Mouse (Mus musculus) forebrain, embryonic 11.5 days (tissue): ENCODE measurements around the gene Pik3ip1. TPM values are rescaled to one million over a fixed set of nuclear protein-coding genes. Genes with fewer than 3 reads are reported as not detected.

ENCODE experiments used
- ATAC-seq: fragments of 200-750 bp; cut with Nextera tagmentation; replicated peaks from 2 replicates; pipeline ENCODE4 v1.8.0; 2017; ENCODE audit warnings: moderate TSS enrichment; ENCODE audit not compliant: low FRiP score
- DNase-seq: peaks from one replicate; pipeline ENCODE4 v3.0.0-alpha.2; 2017; ENCODE audit warnings: low spot score
- H3K27ac ChIP-seq: fragments of 300-500 bp; sonication (generic); 2 replicates; pipeline ENCODE4 v1.5.1; 2014; ENCODE audit warnings: low read depth, low read length
- H3K27me3 ChIP-seq: fragments of 300-500 bp; sonication (generic); 2 replicates; pipeline ENCODE4 v1.6.1; 2014; ENCODE audit warnings: mild to moderate bottlenecking, low read length, mixed read lengths; ENCODE audit not compliant: control insufficient read depth, insufficient read depth
- H3K36me3 ChIP-seq: fragments of 300-500 bp; sonication (generic); 2 replicates; pipeline ENCODE4 v1.6.1; 2014; ENCODE audit warnings: mild to moderate bottlenecking, low read length, moderate library complexity, mixed read lengths; ENCODE audit not compliant: control insufficient read depth, insufficient read depth
- H3K4me1 ChIP-seq: fragments of 300-500 bp; sonication (generic); replicated peaks from 2 replicates; pipeline ENCODE4 v1.6.1; 2014; ENCODE audit warnings: low read length, mixed read lengths; ENCODE audit not compliant: control insufficient read depth, insufficient read depth
- H3K4me2 ChIP-seq: fragments of 300-500 bp; sonication (generic); 2 replicates; pipeline ENCODE4 v1.6.1; 2014; ENCODE audit warnings: low read depth, mild to moderate bottlenecking, low read length, moderate library complexity, mixed read lengths; ENCODE audit not compliant: severe bottlenecking
- H3K4me3 ChIP-seq: fragments of 300-500 bp; sonication (generic); 2 replicates; pipeline ENCODE4 v1.5.1; 2014; ENCODE audit warnings: low read depth, low read length
- H3K9ac ChIP-seq: fragments of 300-500 bp; sonication (generic); 2 replicates; pipeline ENCODE4 v1.6.1; 2014; ENCODE audit warnings: low read length
- H3K9me3 ChIP-seq: fragments of 300-500 bp; sonication (generic); 2 replicates; pipeline ENCODE4 v1.6.1; 2016; ENCODE audit warnings: low read length, mixed read lengths; ENCODE audit not compliant: control insufficient read depth
- WGBS: fragments of 180-500 bp; shearing (Covaris S2); extraction: QIAGEN DNeasy Blood & Tissue Kit; methylation state at CpG from one replicate; pipeline ENCODE4 v1.1.7; 2014; 5-methylcytosine and 5-hydroxymethylcytosine counted together
- polyA plus RNA-seq: library from polyadenylated mRNA; unstranded; fragments of >200 nt; fragmentation: Nextera tagmentation; extraction: Ambion mirVana; gene quantifications from 2 replicates; pipeline ENCODE4 v1.2.1, GENCODE M21; 2014

Gene Pik3ip1
- polyA plus RNA-seq, 1 experiment from 2014 or later = 9.7 TPM

DNA sequence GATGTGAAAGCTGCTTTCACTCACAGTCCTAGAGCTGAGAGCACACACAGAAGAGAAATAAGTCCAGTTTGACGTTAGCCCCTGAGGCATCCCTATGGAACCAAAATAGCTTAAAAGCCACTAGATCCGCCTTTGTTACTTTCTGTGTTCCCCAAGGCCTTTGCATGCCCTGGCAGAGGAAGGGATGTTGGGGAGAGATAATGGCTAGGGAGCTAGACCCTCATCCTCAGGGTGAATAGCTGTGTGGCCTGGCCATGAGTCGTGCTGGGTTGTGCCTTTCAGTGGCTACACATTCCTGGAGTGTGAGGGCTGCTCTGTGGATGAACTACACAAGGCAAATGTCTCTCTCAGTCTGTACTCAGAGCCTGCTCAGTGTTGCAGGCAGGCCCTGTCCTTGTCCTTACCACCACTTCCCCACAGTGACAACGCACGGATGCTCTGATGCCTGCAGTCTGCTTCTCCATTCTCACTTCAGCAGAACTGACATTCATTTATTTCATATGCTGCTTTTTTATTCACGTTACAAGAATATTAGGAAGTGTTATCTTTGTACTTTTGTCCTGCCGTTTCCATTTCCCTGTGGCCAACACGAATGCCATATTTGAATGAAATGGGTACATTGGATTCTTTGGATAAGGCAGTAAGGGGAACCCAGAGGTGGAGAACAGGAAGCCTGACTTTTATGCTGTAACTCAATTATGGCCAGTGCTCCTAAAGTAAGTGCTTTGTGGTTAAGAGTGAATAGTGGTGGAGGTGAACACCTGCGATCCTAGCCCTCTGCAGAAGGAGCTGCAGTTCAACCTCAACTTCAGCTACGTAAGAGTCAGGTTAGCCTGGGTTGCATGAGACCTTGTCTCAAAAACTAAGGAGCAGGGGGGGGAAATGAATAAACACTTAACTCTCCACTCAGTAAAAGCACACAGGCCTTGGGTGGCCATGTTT is 32.1 kb upstream of the Pik3ip1 start:
- Histone ChIP-seq H3K36me3 (peaks cover 43% of the 10 kb centered on the region), H3K4me1 (peaks cover 23% of the 10 kb centered on the region)
- 91% methylated on average over 10 of the region's 10 CpGs for WGBS

DNA sequence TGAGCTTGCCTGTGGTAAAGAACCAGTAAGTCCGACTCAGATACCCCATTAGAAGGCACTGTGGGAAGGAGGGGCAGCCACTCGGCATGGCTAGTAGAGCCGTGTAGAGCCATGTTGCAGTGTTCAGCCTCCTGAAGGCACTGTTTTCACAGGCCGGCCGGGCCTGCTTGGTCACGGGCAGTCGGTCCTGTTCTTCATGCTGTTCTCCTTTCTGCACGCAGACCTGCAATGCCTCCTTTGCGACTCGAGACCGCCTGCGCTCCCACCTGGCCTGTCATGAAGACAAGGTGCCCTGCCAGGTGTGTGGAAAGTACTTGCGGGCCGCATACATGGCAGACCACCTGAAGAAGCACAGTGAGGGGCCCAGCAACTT is 31.4 kb upstream of the Pik3ip1 start:
- DNase-seq (no peak), ATAC-seq (no peak)
- Histone ChIP-seq H3K4me3 (no peak overlapping the region), H3K9me3 (no peaks in the 10 kb centered on the region), H3K36me3 (peaks cover 41% of the 10 kb centered on the region), H3K9ac (no peak overlapping the region), H3K4me1 (peaks cover 18% of the 10 kb centered on the region), H3K27ac (no peak overlapping the region), H3K4me2 (no peak overlapping the region), H3K27me3 (no peaks in the 10 kb centered on the region)
- 92% methylated on average over 14 of the region's 14 CpGs for WGBS

More for the DNA sequence above, 32.1 kb upstream of the Pik3ip1 start:
- DNase-seq (no peak), ATAC-seq (no peak)
- H3K27me3 ChIP-seq = no peaks in the 10 kb centered on the region
- no peaks in the 10 kb centered on the region for H3K9me3 ChIP-seq
- H3K4me3 ChIP-seq = no peak overlapping the region
- no peak overlapping the region for H3K27ac ChIP-seq
- no peak overlapping the region for H3K9ac ChIP-seq
- no peak overlapping the region for H3K4me2 ChIP-seq

DNA sequence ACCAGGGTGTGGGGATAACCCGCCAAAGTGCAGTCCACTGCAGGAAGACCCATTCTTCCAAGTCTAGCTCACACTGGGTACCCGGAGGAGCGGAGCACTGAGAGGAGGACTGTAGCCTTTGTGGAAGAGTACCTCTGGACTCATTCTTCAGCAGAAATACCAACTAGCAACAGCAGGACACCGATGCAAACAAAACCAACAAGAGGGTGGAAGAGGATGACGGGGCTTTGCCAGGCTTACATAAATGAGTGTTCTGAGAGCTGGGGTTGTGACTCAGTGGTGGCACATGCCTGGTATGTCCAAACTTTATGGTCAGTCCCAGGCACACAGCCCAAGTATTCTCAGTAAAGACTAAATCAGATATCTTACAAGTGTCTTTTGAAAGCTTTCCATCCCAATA is 29.1 kb upstream of the Pik3ip1 start:
- peaks cover 38% of the 10 kb centered on the region for H3K36me3 ChIP-seq
- peaks cover under 1% of the 10 kb centered on the region; the same call in 1 of the 2 replicates for H3K4me1 ChIP-seq
- no peak overlapping the region for H3K9ac ChIP-seq
- DNase-seq (no peak), ATAC-seq (no peak)
- H3K4me2 ChIP-seq = no peak overlapping the region
- H3K9me3 ChIP-seq = no peaks in the 10 kb centered on the region
- no peaks in the 10 kb centered on the region for H3K27me3 ChIP-seq
- no peak overlapping the region for H3K27ac ChIP-seq
- WGBS = 92% methylated on average over 5 of the region's 5 CpGs
- H3K4me3 ChIP-seq = no peak overlapping the region

DNA sequence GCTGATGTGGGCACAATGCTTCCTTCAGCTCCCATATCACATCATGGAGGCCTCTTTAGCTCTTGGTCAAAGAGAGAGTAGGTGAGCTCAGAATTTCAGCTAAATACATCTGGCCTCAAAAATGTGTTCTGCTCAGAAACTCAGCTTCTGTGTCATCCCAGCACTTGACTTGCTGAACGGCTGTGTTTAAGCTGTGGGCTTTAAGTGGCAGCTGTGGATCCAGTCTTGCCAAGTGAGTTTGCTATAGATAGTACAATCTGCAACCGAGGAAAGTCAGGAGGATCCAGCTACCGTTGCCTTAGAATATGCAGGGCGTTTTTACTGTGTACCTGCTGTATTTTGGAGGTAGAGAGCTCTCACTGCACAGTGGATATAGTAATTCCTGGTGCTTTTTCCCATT is 27.8 kb upstream of the Pik3ip1 start:
- DNase-seq (no peak), ATAC-seq (no peak)
- no peak overlapping the region for H3K4me3 ChIP-seq
- no peak overlapping the region for H3K27ac ChIP-seq
- no peak overlapping the region for H3K9ac ChIP-seq
- WGBS = 92% methylated on average over 4 of the region's 4 CpGs
- no peak overlapping the region for H3K4me2 ChIP-seq
- H3K36me3 ChIP-seq = peaks cover 37% of the 10 kb centered on the region
- no peaks in the 10 kb centered on the region for H3K27me3 ChIP-seq
- no peaks in the 10 kb centered on the region for H3K4me1 ChIP-seq
- no peaks in the 10 kb centered on the region for H3K9me3 ChIP-seq

DNA sequence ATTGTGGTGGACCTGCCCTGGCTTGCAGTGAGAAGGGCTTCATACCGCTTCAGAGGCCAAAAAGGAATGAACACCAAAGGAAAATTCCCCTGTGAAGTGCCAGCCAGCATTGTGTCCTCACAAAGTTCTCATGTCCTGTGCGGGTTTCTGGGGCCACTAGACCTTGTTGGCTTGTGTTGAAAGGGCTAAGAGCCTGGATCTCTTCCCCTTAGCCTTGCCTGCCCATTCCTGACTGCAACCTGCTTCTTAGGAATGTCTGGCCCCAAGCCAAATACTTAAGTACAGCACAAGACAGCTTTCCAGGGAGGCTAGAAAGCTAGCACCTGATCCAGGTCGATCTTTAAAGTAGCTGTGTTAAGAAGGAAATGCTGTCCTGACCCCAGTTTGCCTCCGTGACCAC is 27.4 kb upstream of the Pik3ip1 start:
- Histone ChIP-seq H3K36me3 (peaks cover 41% of the 10 kb centered on the region), H3K4me2 (no peak overlapping the region), H3K27me3 (no peaks in the 10 kb centered on the region), H3K27ac (no peak overlapping the region), H3K9me3 (no peaks in the 10 kb centered on the region), H3K9ac (no peak overlapping the region), H3K4me3 (no peak overlapping the region), H3K4me1 (no peaks in the 10 kb centered on the region)
- DNase-seq (no peak), ATAC-seq (no peak)
- 90% methylated on average over 4 of the region's 4 CpGs for WGBS

DNA sequence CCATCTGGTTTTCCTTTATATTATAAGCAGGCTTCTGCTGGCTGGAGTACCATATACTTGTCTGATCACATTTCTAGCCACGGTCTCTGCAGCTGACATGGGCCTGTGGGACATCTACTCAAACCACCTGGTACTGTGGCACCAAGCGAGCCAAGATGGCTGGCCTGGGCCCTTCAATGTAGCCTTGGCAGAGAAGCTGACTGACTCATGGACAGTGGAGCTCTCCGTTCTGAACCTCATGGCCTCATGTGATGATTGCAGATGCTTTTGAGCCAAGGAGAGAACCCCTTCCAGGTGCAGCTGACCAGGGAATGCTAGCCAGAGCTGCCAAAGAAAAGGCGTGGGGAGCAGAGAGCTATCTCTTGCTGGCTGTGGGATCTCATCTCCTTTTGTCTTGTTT is 24.4 kb upstream of the Pik3ip1 start:
- no peaks in the 10 kb centered on the region for H3K27me3 ChIP-seq
- no peaks in the 10 kb centered on the region for H3K4me1 ChIP-seq
- no peak overlapping the region for H3K9ac ChIP-seq
- H3K9me3 ChIP-seq = no peaks in the 10 kb centered on the region
- ATAC-seq (no peak), DNase-seq (no peak)
- no peak overlapping the region for H3K4me3 ChIP-seq
- peaks cover 52% of the 10 kb centered on the region for H3K36me3 ChIP-seq
- H3K27ac ChIP-seq = no peak overlapping the region
- H3K4me2 ChIP-seq = no peak overlapping the region
- 91% methylated on average over 4 of the region's 4 CpGs for WGBS

DNA sequence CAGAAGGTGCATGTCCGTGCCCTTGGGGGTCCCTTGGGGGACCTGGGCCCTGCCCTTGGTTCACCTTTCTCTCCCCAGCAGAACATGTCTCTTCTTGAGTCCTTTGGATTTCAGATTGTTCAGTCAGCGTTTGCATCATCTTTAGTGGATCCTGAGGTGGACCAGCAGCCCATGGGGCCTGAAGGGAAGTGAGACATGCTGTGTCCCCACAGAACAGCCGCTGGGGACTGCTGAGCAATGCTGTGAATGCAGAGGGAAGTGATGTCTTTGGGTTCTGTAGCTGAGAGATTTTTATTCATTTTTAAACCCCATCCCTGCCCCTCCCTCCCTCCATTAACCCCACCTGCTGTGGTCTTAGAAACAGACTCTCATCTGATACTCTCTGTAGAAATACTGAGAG is 22.3 kb upstream of the Pik3ip1 start:
- no peaks in the 10 kb centered on the region for H3K4me1 ChIP-seq
- WGBS = 95% methylated on average over 3 of the region's 3 CpGs
- H3K27me3 ChIP-seq = no peaks in the 10 kb centered on the region
- H3K9me3 ChIP-seq = no peaks in the 10 kb centered on the region
- H3K36me3 ChIP-seq = peaks cover 42% of the 10 kb centered on the region
- no peak overlapping the region for H3K27ac ChIP-seq
- ATAC-seq (no peak), DNase-seq (no peak)
- no peak overlapping the region for H3K4me2 ChIP-seq
- no peak overlapping the region for H3K4me3 ChIP-seq
- H3K9ac ChIP-seq = no peak overlapping the region

DNA sequence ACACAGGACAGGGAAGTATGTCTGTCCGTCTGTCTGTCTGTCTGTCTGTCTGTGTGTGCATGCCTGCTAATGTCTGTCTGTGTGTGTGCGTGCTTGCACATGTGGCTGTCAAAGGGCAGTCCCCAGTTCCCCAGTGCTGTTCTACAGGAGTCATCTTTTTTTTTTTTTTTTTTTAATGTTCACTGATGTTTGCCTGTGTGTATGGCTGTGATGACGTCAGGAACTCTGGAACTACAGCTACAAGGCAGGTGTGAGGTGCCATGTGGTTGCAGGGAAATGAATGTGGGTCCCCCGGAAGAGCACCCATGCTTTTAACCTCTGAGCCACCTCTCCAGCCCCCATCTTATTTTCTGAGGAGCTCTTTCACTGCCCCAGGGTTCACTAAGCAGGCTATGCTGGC is 20.3 kb upstream of the Pik3ip1 start:
- Histone ChIP-seq H3K4me1 (no peaks in the 10 kb centered on the region), H3K9ac (no peak overlapping the region), H3K27me3 (no peaks in the 10 kb centered on the region), H3K4me2 (no peak overlapping the region), H3K4me3 (no peak overlapping the region), H3K36me3 (peaks cover 39% of the 10 kb centered on the region), H3K9me3 (no peaks in the 10 kb centered on the region), H3K27ac (no peak overlapping the region)
- no peak for ATAC-seq
- DNase-seq = no peak
- WGBS = 91% methylated on average over 4 of the region's 4 CpGs
